Mouse (Mus musculus) naive thymus-derived CD4-positive, alpha-beta T cell, adult 2 months (primary cell): ENCODE data around the gene Apc2.
A peak's percentile ranks its signal among the peaks of the same experiment; 100 is the strongest.

Source experiments
- DNase-seq: peaks from one replicate; pipeline ENCODE4 v3.0.0-alpha.2; 2011; ENCODE audit warnings: low read depth

The Apc2 gene

DNA sequence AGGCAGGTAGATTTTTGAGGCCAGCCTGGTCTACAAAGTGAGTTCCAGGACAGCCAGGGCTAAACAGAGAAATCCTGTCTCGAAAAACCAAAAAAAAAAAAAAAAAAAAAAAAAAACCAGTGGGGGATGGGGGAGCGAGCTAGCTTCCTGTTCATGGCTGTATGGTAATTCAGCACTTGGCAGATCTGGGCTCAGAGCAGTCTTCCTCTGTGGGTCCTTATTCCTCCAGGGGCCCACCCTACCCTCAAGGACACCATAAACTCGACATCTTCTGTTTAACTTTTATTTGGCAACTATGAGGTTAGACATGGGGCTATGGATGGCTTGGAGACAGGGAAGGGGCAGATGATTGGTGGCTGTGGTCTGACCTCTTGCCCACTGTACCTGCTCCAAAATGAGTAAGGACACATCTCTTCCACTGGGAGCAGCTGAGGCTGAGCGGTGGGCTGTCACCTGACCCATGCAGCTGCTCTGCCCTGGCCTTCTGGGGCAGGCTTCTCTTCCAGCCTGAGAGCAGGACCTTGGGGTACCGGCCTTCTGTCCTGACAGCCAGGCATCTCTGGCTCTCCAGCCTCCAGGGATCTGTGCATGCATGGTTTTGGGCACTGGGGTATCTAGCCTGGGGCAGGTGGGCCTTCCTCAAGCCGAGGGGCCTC, 25.4 kb downstream of the Apc2 start:
- DNase-seq = peak; percentile 71

- DNase-seq = no peak
These were observed 26.1 kb downstream of the Apc2 start for GRCm38 (mm10) chr10:80321670-80322581.

- peak; percentile 62 for DNase-seq
These were observed 27.0 kb downstream of the Apc2 start for GRCm38 (mm10) chr10:80322811-80323211.

- DNase-seq = peak; percentile 75
These were observed 27.7 kb downstream of the Apc2 start for GRCm38 (mm10) chr10:80323261-80324119.

DNA sequence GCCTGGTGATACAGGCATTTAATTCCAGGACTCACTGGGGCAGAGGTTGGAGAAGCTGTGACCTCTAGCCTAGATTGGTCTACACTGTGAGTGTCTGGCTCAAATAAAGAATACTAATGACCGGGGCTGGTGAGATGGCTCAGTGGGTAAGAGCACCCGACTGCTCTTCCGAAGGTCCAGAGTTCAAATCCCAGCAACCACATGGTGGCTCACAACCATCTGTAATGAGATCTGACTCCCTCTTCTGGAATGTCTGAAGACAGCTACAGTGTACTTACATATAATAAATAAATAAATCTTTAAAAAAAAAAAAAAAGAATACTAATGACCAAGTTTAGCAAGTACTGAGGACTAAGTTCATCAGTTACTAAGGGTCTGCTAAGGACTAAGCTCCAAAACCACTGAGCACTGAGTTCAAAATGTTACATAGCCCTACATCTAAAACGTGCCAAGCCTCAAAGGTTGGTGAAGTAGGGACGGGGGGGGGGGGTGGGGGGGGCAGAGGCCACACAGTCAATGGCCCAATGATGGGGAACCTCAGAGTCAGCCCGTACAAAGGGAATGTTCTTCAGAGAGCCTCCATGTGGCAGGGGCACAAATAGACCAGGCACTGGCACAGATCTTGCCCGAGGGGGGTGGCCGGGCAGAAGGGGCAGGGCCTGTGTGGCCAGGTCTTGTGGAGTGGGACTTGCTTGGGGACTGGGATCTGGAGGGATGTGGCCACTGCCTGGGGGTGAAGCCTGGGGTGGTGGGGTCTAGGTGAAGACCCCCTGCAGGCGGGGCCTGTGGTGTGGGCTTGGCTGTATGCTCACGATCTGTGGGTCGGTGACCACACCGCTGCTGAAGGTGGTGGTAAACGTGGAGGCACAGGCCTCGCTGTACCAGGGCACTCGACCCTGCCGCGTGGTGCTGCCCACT, 28.6 kb downstream of the Apc2 start:
- no peak for DNase-seq

GRCm38 (mm10) chr10:80325045-80325444, 29.3 kb downstream of the Apc2 start:
- DNase-seq = no peak

DNA sequence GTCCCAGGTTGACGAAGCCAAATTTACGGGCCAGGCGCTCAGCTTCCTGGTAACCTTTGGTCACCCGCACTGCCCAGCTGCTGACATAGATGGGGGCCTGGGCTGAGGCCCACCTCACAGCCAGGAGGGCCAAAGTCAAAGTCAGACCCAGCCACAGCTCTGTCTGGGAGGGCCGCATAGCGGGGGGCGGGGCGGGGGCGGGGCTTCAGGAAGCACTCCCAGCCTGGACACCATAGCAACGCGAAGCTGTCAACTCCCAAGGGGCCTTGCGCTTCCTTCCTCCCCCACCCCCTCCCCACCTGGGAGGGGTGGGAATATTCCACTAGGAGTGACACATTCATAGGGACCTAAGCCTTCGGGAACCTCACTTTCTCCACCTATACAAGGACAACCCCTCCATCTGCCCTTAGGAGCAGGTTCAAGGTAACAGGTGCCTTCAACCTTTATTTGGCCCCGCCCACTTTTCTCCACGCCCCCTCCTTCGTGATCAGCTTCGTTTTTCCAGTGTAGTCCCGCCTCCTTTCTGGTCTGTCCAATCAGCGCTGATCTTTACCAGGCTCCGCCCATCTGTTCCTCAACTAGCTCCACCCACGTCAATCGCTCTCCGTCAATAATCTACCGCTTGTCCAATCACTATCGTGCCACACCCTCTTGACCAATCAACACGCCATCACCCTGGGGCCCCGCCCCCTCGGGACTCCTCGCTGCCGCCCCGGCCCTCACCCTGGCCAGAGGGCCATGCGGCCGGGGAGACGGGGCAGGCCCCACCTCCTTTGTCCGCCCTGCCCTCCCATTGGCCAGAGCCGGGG, 33.7 kb downstream of the Apc2 start, which contains the start of the genes Pcsk4 and Reep6:
TSS of gene Pcsk4 (minus strand) at position 226 of the 809 bp plus-strand sequence.
TSS of gene Reep6 (plus strand) at position 681 of the 809 bp plus-strand sequence.
- DNase-seq = peak; percentile 89

- DNase-seq = no peak
These were observed 34.3 kb downstream of the Apc2 start for GRCm38 (mm10) chr10:80330084-80330483.

- DNase-seq = no peak
These were observed 35.1 kb downstream of the Apc2 start for GRCm38 (mm10) chr10:80330888-80331287.

GRCm38 (mm10) chr10:80331636-80332524, 36.1 kb downstream of the Apc2 start:
- no peak for DNase-seq

- no peak for DNase-seq
These were observed 36.8 kb downstream of the Apc2 start for GRCm38 (mm10) chr10:80332525-80332989.

GRCm38 (mm10) chr10:80336263-80336662, 40.5 kb downstream of the Apc2 start:
- no peak for DNase-seq

GRCm38 (mm10) chr10:80339941-80340750, 44.4 kb downstream of the Apc2 start:
- peak; percentile 89 for DNase-seq

GRCm38 (mm10) chr10:80341026-80341425, 45.2 kb downstream of the Apc2 start:
- no peak for DNase-seq

DNA sequence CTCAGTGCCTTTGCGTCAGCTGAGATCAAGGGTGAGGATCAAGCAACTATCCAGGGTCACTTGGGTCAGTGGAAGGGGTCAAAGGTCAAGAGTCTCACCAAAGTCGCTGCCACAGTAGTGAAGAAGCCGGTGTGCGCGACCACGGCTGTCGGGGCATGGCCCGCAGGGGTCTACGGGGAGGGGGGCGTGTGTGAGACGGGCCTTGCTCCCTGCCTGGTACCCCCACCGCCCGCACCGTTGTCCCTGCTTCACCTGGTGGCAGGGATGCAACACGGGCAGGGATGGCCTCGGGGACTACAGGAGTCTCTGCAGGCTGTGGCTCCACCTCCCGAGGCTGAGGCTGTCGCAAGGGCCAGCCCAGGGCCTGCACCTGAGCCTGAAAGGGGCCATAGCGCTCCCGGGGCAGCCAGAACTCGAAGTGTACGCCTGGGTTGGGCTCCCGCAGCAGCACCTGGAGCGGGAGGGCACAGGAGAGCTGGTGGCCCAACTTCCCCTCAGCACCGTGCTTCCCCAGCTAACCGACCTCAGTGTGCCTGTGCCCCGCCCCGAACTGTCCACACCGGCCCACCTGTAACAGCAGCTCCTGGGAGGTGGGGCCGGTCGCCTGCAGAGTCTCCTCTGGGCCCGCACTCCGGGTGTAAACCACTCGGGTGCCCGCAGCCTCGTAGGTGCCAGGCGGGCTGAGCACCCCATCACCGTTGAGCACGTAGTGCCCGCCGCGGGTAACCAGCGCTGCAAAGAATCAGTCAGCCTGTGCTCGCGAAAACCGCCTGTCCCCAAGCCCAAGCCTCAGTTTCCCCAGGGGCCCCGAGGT, 45.9 kb downstream of the Apc2 start:
- peak; percentile 49 for DNase-seq

- DNase-seq = no peak
These were observed 46.5 kb downstream of the Apc2 start for GRCm38 (mm10) chr10:80342305-80342748.
